Mouse (Mus musculus): ENCODE data around the gene Rere. TPM values are rescaled to one million over a fixed set of nuclear protein-coding genes. Genes with fewer than 3 reads are reported as not detected.
"Not testable (repeated sequence)": the region's sequence is repeated elsewhere in the genome, so short reads cannot be mapped to it uniquely, and the experiment has no call there.

The Rere gene
- total and polyA plus RNA-seq, 3 experiments = 4.1 to 31.8 TPM; not detected in 1

DNA sequence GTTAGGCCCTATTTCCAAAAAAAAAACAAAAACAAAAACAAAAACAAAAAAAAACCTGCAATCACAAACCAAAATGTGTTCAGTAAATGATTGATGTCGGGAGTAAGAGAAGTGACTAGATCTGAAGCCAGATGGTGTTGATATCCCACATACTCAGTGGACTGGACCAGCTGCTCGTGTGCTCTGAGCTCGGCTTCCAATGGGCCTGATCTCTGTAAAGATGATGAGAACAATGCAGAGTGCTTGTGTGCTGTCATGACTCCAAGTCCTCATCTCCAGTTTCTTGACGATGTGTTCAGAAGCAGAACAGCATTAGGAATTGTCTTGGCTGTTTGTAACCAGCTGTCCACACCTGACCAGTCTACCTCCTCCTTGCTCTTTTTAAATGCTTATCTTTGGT, 210.3 kb downstream of the Rere start:
- H3K79me2 ChIP-seq (ENCODE audit: control insufficient read depth, insufficient read depth, low read length, poor library complexity) = no peaks in the 10 kb centered on the region
- H3K4me1 ChIP-seq (ENCODE audit: control insufficient read depth in 1 of 2, insufficient read depth in 2 of 2, low read length in 2 of 2) = no peaks in the 10 kb centered on the region
- no peaks in the 10 kb centered on the region for H3K27me3 ChIP-seq (ENCODE audit: control insufficient read depth in 1 of 2, insufficient read depth in 2 of 2, low read length in 2 of 2)
- H3K9me3 ChIP-seq (replicated peaks; ENCODE audit: insufficient read depth, low read length) = no peaks in the 10 kb centered on the region
- TF ChIP-seq ETS1 (IDR thresholded peaks at IDR 0.05; ENCODE audit: low read depth, low read length) (no peak), ZC3H11A (IDR thresholded peaks at IDR 0.05; ENCODE audit: low read depth, low read length) (no peak), POLR2A (IDR thresholded peaks at IDR 0.05; ENCODE audit: control insufficient read depth in 1 of 2, insufficient read depth in 1 of 2, low read depth in 1 of 2, low read length in 2 of 2, poor library complexity in 1 of 2) (no peak), TAL1 (IDR thresholded peaks at IDR 0.05; ENCODE audit: low read length) (no peak), CTCF (IDR thresholded peaks at IDR 0.05 in 2 of 3, conservative IDR thresholded peaks at IDR 0.05 in 1 of 3; ENCODE audit: control insufficient read depth in 1 of 3, insufficient read depth in 1 of 3, low read depth in 2 of 3, low read length in 3 of 3, poor library complexity in 1 of 3, severe bottlenecking in 1 of 3) (no peak), SMC3 (IDR thresholded peaks at IDR 0.05; ENCODE audit: low read depth, low read length) (no peak), JUND (IDR thresholded peaks at IDR 0.05; ENCODE audit: low read depth, low read length) (no peak), USF1 (IDR thresholded peaks at IDR 0.05; ENCODE audit: low read depth, low read length) (no peak), POLR2AphosphoS5 (IDR thresholded peaks at IDR 0.05; ENCODE audit: borderline replicate concordance, low read depth, low read length) (no peak), RAD21 (IDR thresholded peaks at IDR 0.05; ENCODE audit: low read depth, low read length) (no peak), RCOR1 (IDR thresholded peaks at IDR 0.05; ENCODE audit: low read depth, low read length) (no peak), POLR2AphosphoS2 (IDR thresholded peaks at IDR 0.05; ENCODE audit: low read length) (no peak), ZKSCAN1 (IDR thresholded peaks at IDR 0.05; ENCODE audit: low read depth, low read length) (no peak), UBTF (IDR thresholded peaks at IDR 0.05; ENCODE audit: borderline replicate concordance, insufficient read depth, low read depth, low read length) (no peak), ZMIZ1 (IDR thresholded peaks at IDR 0.05; ENCODE audit: low read depth, low read length) (no peak), MAX (IDR thresholded peaks at IDR 0.05; ENCODE audit: low read length) (no peak), MEF2A (IDR thresholded peaks at IDR 0.05; ENCODE audit: extremely low read depth, insufficient replicate concordance, low read depth, low read length, poor library complexity, severe bottlenecking) (no peak), NRF1 (IDR thresholded peaks at IDR 0.05; ENCODE audit: insufficient read depth, low read depth, low read length, poor library complexity, severe bottlenecking) (no peak), MYB (IDR thresholded peaks at IDR 0.05; ENCODE audit: low read depth, low read length) (no peak), MYC (IDR thresholded peaks at IDR 0.05; ENCODE audit: low read depth, low read length) (no peak)
- H3K9ac ChIP-seq (ENCODE audit: control insufficient read depth, low read depth, low read length, poor library complexity, severe bottlenecking) = no peak overlapping the region
- no peaks in the 10 kb centered on the region for H3K36me3 ChIP-seq (ENCODE audit: control insufficient read depth in 1 of 2, insufficient read depth in 2 of 2, low read length in 2 of 2)
- no peak overlapping the region for H3K4me3 ChIP-seq (ENCODE audit: control insufficient read depth in 1 of 2, insufficient read depth in 1 of 2, low read depth in 2 of 2, low read length in 2 of 2)
- no peak for DNase-seq (ENCODE audit: low read depth, low spot score)
- no peak overlapping the region for H3K27ac ChIP-seq (ENCODE audit: control insufficient read depth, low read depth, low read length)

DNA sequence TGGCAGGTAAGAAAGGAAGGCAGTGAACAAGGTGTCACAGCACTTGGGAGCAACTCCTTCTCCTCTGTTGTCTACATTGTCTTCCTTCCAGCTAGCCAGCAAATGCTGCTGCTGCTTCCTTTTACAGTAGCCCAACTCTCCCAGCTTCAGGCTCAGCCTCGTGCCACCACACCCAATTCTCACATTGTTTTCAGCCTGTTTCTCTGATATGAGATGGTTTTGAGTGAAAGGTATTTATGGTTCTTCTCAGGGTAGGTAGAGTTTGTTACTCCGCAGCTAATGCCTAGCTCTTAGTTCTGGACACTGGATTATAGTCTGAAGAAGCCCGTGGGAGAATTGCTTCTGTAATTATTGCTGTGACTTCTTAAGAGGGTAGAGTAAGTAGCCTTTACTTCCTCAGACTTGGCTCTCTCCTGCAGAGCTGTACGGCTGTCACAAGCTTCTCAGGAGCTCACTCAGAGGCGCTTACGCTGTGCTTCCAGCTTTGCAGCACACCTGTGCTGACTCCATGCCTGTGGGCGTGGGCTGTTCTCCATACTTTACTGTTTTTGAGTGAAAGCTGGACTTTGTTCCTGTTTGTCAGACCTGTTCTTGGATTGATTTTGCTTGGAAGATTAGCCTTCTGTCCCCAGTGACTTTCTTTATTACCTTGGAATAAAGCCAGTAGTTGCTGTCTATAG, 212.0 kb downstream of the Rere start:
- H3K9me3 ChIP-seq (replicated peaks; ENCODE audit: insufficient read depth, low read length) = no peaks in the 10 kb centered on the region
- no peak overlapping the region for H3K27ac ChIP-seq (ENCODE audit: control insufficient read depth, low read depth, low read length)
- no peak overlapping the region for H3K9ac ChIP-seq (ENCODE audit: control insufficient read depth, low read depth, low read length, poor library complexity, severe bottlenecking)
- DNase-seq (ENCODE audit: low read depth, low spot score) = no peak
- TF ChIP-seq USF2 (IDR thresholded peaks at IDR 0.05; ENCODE audit: borderline replicate concordance in 1 of 2, insufficient read depth in 1 of 2, low read depth in 1 of 2, low read length in 2 of 2) = no peak
- no peaks in the 10 kb centered on the region for H3K27me3 ChIP-seq (ENCODE audit: control insufficient read depth in 1 of 2, insufficient read depth in 2 of 2, low read length in 2 of 2)
- H3K4me3 ChIP-seq (ENCODE audit: control insufficient read depth in 1 of 2, insufficient read depth in 1 of 2, low read depth in 2 of 2, low read length in 2 of 2) = no peak overlapping the region
- no peaks in the 10 kb centered on the region for H3K4me1 ChIP-seq (ENCODE audit: control insufficient read depth in 1 of 2, insufficient read depth in 2 of 2, low read length in 2 of 2)
- H3K79me2 ChIP-seq (ENCODE audit: control insufficient read depth, insufficient read depth, low read length, poor library complexity) = no peaks in the 10 kb centered on the region
- H3K36me3 ChIP-seq (ENCODE audit: control insufficient read depth in 1 of 2, insufficient read depth in 2 of 2, low read length in 2 of 2) = no peaks in the 10 kb centered on the region

DNA sequence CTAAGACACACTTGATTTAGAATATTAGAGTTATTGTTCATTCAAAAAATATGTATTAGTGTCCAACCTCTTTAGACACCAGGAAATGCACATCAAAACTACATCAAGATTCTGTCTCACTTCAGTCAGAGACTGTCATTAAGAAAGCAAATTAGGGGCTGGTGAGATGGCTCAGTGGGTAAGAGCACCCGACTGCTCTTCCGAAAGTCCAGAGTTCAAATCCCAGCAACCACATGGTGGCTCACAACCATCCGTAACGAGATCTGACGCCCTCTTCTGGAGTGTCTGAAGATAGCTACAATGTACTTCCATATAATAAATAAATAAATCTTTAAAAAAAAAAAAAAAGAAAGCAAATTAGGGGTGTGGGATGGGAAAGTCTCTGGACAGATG, 212.5 kb downstream of the Rere start:
- not testable (repeated sequence) for H3K4me3 ChIP-seq (ENCODE audit: control insufficient read depth in 1 of 2, insufficient read depth in 1 of 2, low read depth in 2 of 2, low read length in 2 of 2); H3K9me3 ChIP-seq (replicated peaks; ENCODE audit: insufficient read depth, low read length); H3K79me2 ChIP-seq (ENCODE audit: control insufficient read depth, insufficient read depth, low read length, poor library complexity); H3K9ac ChIP-seq (ENCODE audit: control insufficient read depth, low read depth, low read length, poor library complexity, severe bottlenecking); H3K27ac ChIP-seq (ENCODE audit: control insufficient read depth, low read depth, low read length); H3K27me3 ChIP-seq (ENCODE audit: control insufficient read depth in 1 of 2, insufficient read depth in 2 of 2, low read length in 2 of 2); DNase-seq (ENCODE audit: low read depth, low spot score); H3K36me3 ChIP-seq (ENCODE audit: control insufficient read depth in 1 of 2, insufficient read depth in 2 of 2, low read length in 2 of 2); H3K4me1 ChIP-seq (ENCODE audit: control insufficient read depth in 1 of 2, insufficient read depth in 2 of 2, low read length in 2 of 2)

All from MEL (cell line).